Mouse (Mus musculus) neural tube, embryonic 12.5 days (tissue): ENCODE results near the gene Clic3. TPM values are rescaled to one million over a fixed set of nuclear protein-coding genes. Genes with fewer than 3 reads are reported as not detected.
A peak's percentile ranks its signal among the peaks of the same experiment; 100 is the strongest.
"Not testable (repeated sequence)": the region's sequence is repeated elsewhere in the genome, so short reads cannot be mapped to it uniquely, and the experiment has no call there.

Source experiments
- ATAC-seq: fragments of 200-750 bp; cut with Nextera tagmentation; 2 replicates; pipeline ENCODE4 v1.8.0; 2017; ENCODE audit warnings: low read depth, mild to moderate bottlenecking, moderate TSS enrichment, moderate library complexity; ENCODE audit not compliant: low FRiP score
- H3K27ac ChIP-seq: fragments of 300-500 bp; sonication (generic); 2 replicates; pipeline ENCODE4 v1.5.1; 2016
- H3K27me3 ChIP-seq: fragments of 300-500 bp; sonication (generic); replicated peaks from 2 replicates; pipeline ENCODE4 v1.6.1; 2016; ENCODE audit warnings: mild to moderate bottlenecking
- H3K36me3 ChIP-seq: fragments of 300-500 bp; sonication (generic); 2 replicates; pipeline ENCODE4 v1.6.1; 2016; ENCODE audit warnings: mild to moderate bottlenecking
- H3K4me1 ChIP-seq: fragments of 300-500 bp; sonication (generic); 2 replicates; pipeline ENCODE4 v1.6.1; 2016
- H3K4me2 ChIP-seq: fragments of 300-500 bp; sonication (generic); replicated peaks from 2 replicates; pipeline ENCODE4 v1.6.1; 2016; ENCODE audit warnings: mild to moderate bottlenecking
- H3K4me3 ChIP-seq: fragments of 300-500 bp; sonication (generic); 2 replicates; pipeline ENCODE4 v1.5.1; 2016
- H3K9ac ChIP-seq: fragments of 300-500 bp; sonication (generic); 2 replicates; pipeline ENCODE4 v1.6.1; 2016; ENCODE audit warnings: mild to moderate bottlenecking
- H3K9me3 ChIP-seq: fragments of 300-500 bp; sonication (generic); 2 replicates; pipeline ENCODE4 v1.6.1; 2016; ENCODE audit warnings: mild to moderate bottlenecking
- WGBS: fragments of 180-500 bp; shearing (Covaris S2); methylation state at CpG from one replicate; pipeline ENCODE4 v1.1.7; 2016; 5-methylcytosine and 5-hydroxymethylcytosine counted together
- polyA plus RNA-seq: library from polyadenylated mRNA; unstranded; fragments of >200 nt; fragmentation: Nextera tagmentation; extraction: Ambion mirVana; gene quantifications from 2 replicates; pipeline ENCODE4 v1.2.1, GENCODE M21; 2016

Gene Clic3
- polyA plus RNA-seq: 1.7 and 2.3 TPM in 2 replicates

- Histone ChIP-seq H3K4me2 (no peak within 1 kb of the TSS), H3K9me3 (no peaks in the 10 kb centered on the region), H3K4me1 (peaks cover 23% of the 10 kb centered on the region), H3K27ac (no peak within 1 kb of the TSS), H3K4me3 (no peak within 1 kb of the TSS), H3K27me3 (no peaks in the 10 kb centered on the region), H3K9ac (no peak within 1 kb of the TSS), H3K36me3 (peaks cover 16% of the 10 kb centered on the region)
- no peak for ATAC-seq
- WGBS: 70% methylated on average over 14 of the region's 14 CpGs
Observed at GRCm38 (mm10) chr2:25456205-25456953, at the start of gene Clic3. Gene Clic3, plus strand, starts transcription at chr2:25456838.

- H3K36me3 ChIP-seq: peaks cover 34% of the 10 kb centered on the region
- WGBS: 88% methylated on average over 10 of the region's 10 CpGs
- 0 out of 2 replicates have a peak, but pooled peaks cover 4% of the 10 kb centered on the region for H3K27me3 ChIP-seq
- H3K4me3 ChIP-seq: no peak overlapping the region
- no peak overlapping the region for H3K4me2 ChIP-seq
- peaks cover 14% of the 10 kb centered on the region for H3K4me1 ChIP-seq
- H3K27ac ChIP-seq: no peak overlapping the region
- H3K9ac ChIP-seq: no peak overlapping the region
- H3K9me3 ChIP-seq: no peaks in the 10 kb centered on the region
- ATAC-seq: no peak
Observed at GRCm38 (mm10) chr2:25408908-25409307, 47.7 kb upstream of the Clic3 start.

- H3K27me3 ChIP-seq, H3K9ac ChIP-seq, H3K4me2 ChIP-seq, H3K27ac ChIP-seq, H3K4me1 ChIP-seq, H3K4me3 ChIP-seq, ATAC-seq, H3K9me3 ChIP-seq: not testable (repeated sequence)
- H3K36me3 ChIP-seq: peaks cover 20% of the 10 kb centered on the region
Observed at GRCm38 (mm10) chr2:25413436-25413835, 43.2 kb upstream of the Clic3 start.

GRCm38 (mm10) chr2:25417426-25417825 lies 39.2 kb upstream of the Clic3 start:
- WGBS: 25% methylated on average over 3 of the region's 3 CpGs
- Histone ChIP-seq H3K4me2 (no peak overlapping the region), H3K27ac (no peak overlapping the region), H3K4me1 (no peaks in the 10 kb centered on the region), H3K27me3 (no peaks in the 10 kb centered on the region), H3K9me3 (no peaks in the 10 kb centered on the region), H3K36me3 (no peaks in the 10 kb centered on the region; the same call in 1 of the 2 replicates), H3K4me3 (no peak overlapping the region), H3K9ac (no peak overlapping the region)
- no peak for ATAC-seq

- Histone ChIP-seq H3K36me3 (no peaks in the 10 kb centered on the region), H3K9ac (no peak overlapping the region), H3K9me3 (no peaks in the 10 kb centered on the region), H3K4me3 (no peak overlapping the region), H3K27me3 (peaks cover 28% of the 10 kb centered on the region), H3K4me1 (no peaks in the 10 kb centered on the region), H3K4me2 (no peak overlapping the region), H3K27ac (no peak overlapping the region)
- WGBS: 16% methylated on average over 3 of the region's 3 CpGs
- peak; percentile 18; the same call in 1 of the 2 replicates for ATAC-seq
Observed at GRCm38 (mm10) chr2:25421896-25422295, 34.7 kb upstream of the Clic3 start.

- no peaks in the 10 kb centered on the region for H3K4me1 ChIP-seq
- no peaks in the 10 kb centered on the region for H3K9me3 ChIP-seq
- no peak within 1 kb of the TSS for H3K27ac ChIP-seq
- ATAC-seq: no peak
- peaks cover 28% of the 10 kb centered on the region for H3K27me3 ChIP-seq
- no peak within 1 kb of the TSS for H3K9ac ChIP-seq
- no peaks in the 10 kb centered on the region for H3K36me3 ChIP-seq
- WGBS: 73% methylated on average over 17 of the region's 17 CpGs
- no peak within 1 kb of the TSS for H3K4me2 ChIP-seq
- no peak within 1 kb of the TSS for H3K4me3 ChIP-seq
Observed at GRCm38 (mm10) chr2:25422587-25423410, 33.8 kb upstream of the Clic3 start, which contains the start of gene Fut7. Gene Fut7, plus strand, starts transcription at chr2:25423267.

- Histone ChIP-seq H3K36me3 (no peaks in the 10 kb centered on the region), H3K27me3 (peaks cover 28% of the 10 kb centered on the region), H3K4me3 (no peak overlapping the region), H3K4me2 (no peak overlapping the region), H3K9me3 (no peaks in the 10 kb centered on the region), H3K9ac (no peak overlapping the region), H3K4me1 (no peaks in the 10 kb centered on the region), H3K27ac (no peak overlapping the region)
- no peak for ATAC-seq
- WGBS: 85% methylated on average over 1 of the region's 1 CpGs
Observed at GRCm38 (mm10) chr2:25423626-25424025, 33.0 kb upstream of the Clic3 start.

- peaks cover 30% of the 10 kb centered on the region for H3K27me3 ChIP-seq
- no peak overlapping the region for H3K4me3 ChIP-seq
Observed at GRCm38 (mm10) chr2:25425481-25425880, 31.2 kb upstream of the Clic3 start.

GRCm38 (mm10) chr2:25426721-25427191 lies 29.9 kb upstream of the Clic3 start:
- H3K4me1 ChIP-seq: peaks cover 22% of the 10 kb centered on the region
- H3K36me3 ChIP-seq: no peaks in the 10 kb centered on the region
- H3K27ac ChIP-seq: no peak overlapping the region
- no peak overlapping the region for H3K4me3 ChIP-seq
- no peak overlapping the region; the same call in 1 of the 2 replicates for H3K9ac ChIP-seq
- H3K9me3 ChIP-seq: no peaks in the 10 kb centered on the region
- no peak for ATAC-seq
- H3K4me2 ChIP-seq: no peak overlapping the region
- WGBS: 30% methylated on average over 5 of the region's 5 CpGs
- peaks cover 33% of the 10 kb centered on the region for H3K27me3 ChIP-seq

More at GRCm38 (mm10) chr2:25425481-25425880, 31.2 kb upstream of the Clic3 start:
- no peak overlapping the region for H3K4me2 ChIP-seq
- no peak overlapping the region for H3K27ac ChIP-seq
- H3K4me1 ChIP-seq: peaks cover 16% of the 10 kb centered on the region
- no peaks in the 10 kb centered on the region for H3K9me3 ChIP-seq
- no peak for ATAC-seq
- 48% methylated on average over 27 of the region's 27 CpGs for WGBS
- H3K9ac ChIP-seq: no peak overlapping the region
- no peaks in the 10 kb centered on the region for H3K36me3 ChIP-seq

- ATAC-seq: no peak
- H3K36me3 ChIP-seq: peaks cover 3% of the 10 kb centered on the region; the same call in 1 of the 2 replicates
- H3K4me3 ChIP-seq: no peak overlapping the region
- no peak overlapping the region for H3K4me2 ChIP-seq
- peaks cover 33% of the 10 kb centered on the region for H3K27me3 ChIP-seq
- WGBS: 88% methylated on average over 5 of the region's 5 CpGs
- H3K4me1 ChIP-seq: peaks cover 22% of the 10 kb centered on the region
- H3K9me3 ChIP-seq: no peaks in the 10 kb centered on the region
- no peak overlapping the region for H3K9ac ChIP-seq
- no peak overlapping the region for H3K27ac ChIP-seq
Observed at GRCm38 (mm10) chr2:25427256-25427655, 29.4 kb upstream of the Clic3 start.

GRCm38 (mm10) chr2:25428442-25429236 lies 28.0 kb upstream of the Clic3 start, which contains the start of gene Abca2:
Gene Abca2, plus strand, starts transcription at chr2:25428703.
- Histone ChIP-seq H3K9me3 (no peaks in the 10 kb centered on the region), H3K27me3 (peaks cover 27% of the 10 kb centered on the region), H3K27ac (peak within 1 kb of the TSS; percentile 60; the same call in 1 of the 2 replicates), H3K9ac (peak within 1 kb of the TSS; percentile 78), H3K4me2 (peak within 1 kb of the TSS; percentile 89), H3K4me1 (peaks cover 22% of the 10 kb centered on the region), H3K36me3 (peaks cover 10% of the 10 kb centered on the region), H3K4me3 (peak within 1 kb of the TSS; percentile 75)
- WGBS: under 1% methylated on average over 89 of the region's 89 CpGs
- peak; percentile 83 for ATAC-seq
